Mouse (Mus musculus) urinary bladder, adult 18-20 months (tissue): ENCODE measurements at regions not wholly inside any gene's neighbourhood (a gene's known extent, or its start where the extent isn't known, plus 50 kb on each side); places are given as distances from the start of the nearest gene placed in this dataset.
A peak's percentile ranks its signal among the peaks of the same experiment; 100 is the strongest.

Experiments
- DNase-seq, 2 experiments: peaks; one replicate each; pipeline ENCODE4 v3.0.0; 2022; ENCODE audit warnings: low spot score in 2 of 2, mixed read lengths in 2 of 2

DNA sequence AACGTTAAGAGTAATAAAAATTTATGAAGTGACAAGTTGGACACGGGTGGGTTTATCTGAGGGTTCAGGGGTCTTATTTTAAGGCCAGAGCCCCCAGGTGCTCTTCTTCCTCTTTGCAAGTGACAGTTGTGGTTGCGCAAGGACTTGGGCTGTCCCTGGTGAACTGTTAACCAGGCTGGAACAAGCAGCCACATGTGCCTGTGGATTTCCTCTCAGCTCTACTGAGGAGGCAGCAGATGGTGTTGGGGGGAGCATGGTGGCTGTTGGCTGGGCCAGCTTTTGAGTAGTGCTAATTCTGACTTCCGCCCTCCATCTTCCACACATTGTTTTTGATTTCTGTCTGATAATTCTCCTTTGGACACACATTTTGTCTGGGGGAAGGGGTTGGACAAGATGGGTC is 227.9 kb upstream of the Tbc1d5 start:
- DNase-seq: no peak

GRCm38 (mm10) chr17:51405059-51405458 is 225.9 kb upstream of the Tbc1d5 start:
- no peak for DNase-seq

- no peak for DNase-seq
Measured at GRCm38 (mm10) chr17:51397973-51398372, 218.8 kb upstream of the Tbc1d5 start.

- DNase-seq: no peak
Measured at GRCm38 (mm10) chr17:51393771-51394221, 214.6 kb upstream of the Tbc1d5 start.

- DNase-seq: no peak
Measured at GRCm38 (mm10) chr17:51391871-51392270, 212.7 kb upstream of the Tbc1d5 start.

- no peak for DNase-seq
Measured at GRCm38 (mm10) chr17:51382552-51382951, 203.4 kb upstream of the Tbc1d5 start.

- no peak for DNase-seq
Measured at GRCm38 (mm10) chr17:51371937-51372479, 192.9 kb upstream of the Tbc1d5 start.

DNA sequence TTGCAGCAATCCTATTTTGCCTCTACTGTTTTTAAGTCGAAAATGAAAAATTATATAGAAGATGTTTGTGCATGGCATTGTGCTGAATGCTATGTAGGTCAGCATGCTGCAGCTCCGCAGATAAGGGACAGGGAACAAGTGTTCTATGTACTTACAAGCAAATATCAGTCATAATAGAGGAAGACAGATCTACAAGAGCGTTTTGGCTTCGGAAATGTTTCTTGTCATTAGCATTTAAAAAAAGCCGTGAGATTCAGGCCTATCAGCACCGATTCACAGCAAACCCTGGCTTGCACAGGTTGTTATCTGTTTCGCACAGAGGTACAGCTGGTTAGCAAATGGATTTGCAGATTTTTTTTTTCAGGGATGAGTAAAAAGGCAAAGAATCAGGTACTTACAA is 191.8 kb upstream of the Tbc1d5 start:
- DNase-seq: no peak

- DNase-seq: no peak
Measured at GRCm38 (mm10) chr17:51370085-51370484, 190.9 kb upstream of the Tbc1d5 start.

DNA sequence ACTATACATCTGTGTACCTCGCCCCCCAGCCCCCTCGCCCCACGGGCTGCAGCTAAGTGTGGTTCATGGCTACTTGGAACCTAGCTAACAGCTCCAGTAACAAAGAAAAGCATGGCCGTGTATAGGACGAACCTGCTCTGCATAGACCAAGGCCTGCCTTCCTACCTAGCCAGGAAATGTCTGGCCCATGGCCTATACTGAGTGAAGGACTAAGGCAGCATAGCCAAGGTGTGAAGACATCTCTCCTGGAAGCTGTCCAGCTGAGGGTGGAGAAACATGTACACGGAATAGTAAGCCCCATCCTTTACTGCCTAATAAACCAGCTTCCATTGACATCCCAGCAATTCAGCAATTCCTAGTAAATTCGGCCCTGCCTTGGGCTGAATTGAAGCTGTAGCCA is 183.6 kb upstream of the Tbc1d5 start:
- DNase-seq: no peak

- DNase-seq: no peak
Measured at GRCm38 (mm10) chr17:51362271-51362670, 183.1 kb upstream of the Tbc1d5 start.

GRCm38 (mm10) chr17:51358362-51358739 is 179.2 kb upstream of the Tbc1d5 start:
- DNase-seq: no peak

DNA sequence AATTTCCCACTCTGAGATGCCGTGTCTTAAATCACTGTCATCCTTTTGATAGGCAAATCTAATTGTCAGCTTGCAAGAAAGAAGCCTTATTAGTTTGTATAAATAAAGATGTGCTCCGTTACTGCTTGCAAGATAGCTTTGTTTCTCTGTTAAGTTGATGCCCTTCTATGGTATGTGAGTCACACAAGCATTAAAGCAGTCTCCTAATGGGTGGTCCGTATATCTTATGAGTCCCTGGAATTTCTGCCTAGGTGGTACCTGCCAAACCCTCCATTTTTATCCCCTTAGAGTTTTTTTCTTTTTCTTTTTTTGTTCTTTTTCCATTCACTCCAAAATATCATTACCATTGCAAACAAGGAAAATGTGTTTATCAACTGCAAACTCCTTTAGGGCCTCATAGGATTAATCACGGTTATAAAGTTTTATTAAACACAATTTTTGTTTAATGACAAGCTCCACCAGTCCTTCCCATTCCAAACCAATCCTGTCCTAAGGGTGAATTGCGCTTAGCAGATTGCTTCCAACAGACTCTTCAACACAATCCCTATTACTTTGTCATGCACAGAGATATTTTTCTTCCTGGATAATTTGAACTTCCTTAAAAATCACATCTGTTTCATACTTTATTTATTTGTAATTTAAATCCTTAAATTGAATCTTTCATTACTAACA is 178.7 kb upstream of the Tbc1d5 start:
- DNase-seq: no peak

DNA sequence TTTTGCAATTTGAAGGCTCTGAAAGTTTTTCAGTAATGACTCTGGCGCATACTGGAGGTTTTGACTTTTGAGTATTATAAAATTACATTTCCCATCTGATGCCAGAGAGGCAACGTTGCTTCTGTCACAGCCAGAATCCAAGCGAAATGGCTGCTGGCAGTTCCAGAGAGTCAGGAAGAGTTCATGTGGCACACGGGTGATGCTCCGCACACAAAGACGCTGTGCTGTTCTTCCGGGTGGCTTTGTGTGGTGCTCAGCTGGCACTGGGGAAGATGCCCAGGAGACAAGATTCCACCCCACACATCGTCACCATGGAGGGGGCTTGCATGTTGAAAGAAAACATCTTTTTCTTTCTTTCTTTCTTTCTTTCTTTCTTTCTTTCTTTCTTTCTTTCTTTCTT is 177.3 kb upstream of the Tbc1d5 start:
- no peak for DNase-seq

GRCm38 (mm10) chr17:51321868-51322267 is 142.7 kb upstream of the Tbc1d5 start:
- no peak for DNase-seq

DNA sequence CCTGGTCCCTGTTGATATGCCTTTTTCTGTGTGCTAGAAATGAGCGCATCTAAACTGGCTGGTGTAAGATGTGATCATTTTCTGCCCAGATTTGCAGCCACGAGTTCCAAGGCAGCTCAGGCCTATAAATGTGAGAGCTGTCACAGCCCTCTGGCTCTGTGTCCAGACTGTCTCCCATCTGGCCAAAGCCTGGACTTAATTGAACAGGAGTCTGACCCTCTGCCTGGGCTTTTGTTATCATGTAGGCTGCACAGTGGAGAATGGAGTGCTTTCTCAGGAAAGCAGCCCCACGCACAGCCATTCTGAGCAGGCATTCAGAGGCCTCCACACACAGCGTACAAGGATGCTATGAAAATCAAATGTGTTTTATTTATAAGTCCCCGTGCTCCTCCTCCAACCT is 141.9 kb upstream of the Tbc1d5 start:
- no peak for DNase-seq

DNA sequence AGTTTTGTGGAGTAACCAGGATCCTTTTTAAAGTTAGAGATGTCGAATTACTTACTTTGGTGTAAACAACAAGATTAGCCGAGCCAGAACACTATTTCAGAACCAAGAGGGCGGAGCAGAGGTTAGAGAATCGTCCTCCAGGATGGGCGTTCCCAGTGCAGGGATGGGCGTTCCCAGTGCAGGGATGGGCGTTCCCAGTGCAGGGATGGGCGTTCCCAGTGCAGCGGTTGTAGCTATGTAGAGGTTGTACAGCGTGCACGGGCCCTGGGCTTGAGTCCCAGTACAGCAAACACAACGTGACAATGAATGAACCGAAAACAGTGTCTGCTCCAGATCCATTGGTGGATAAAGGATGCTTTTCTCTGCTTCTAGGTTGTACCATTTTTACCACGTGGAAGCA is 125.8 kb upstream of the Tbc1d5 start:
- DNase-seq: peak; percentile 7 to 27

DNA sequence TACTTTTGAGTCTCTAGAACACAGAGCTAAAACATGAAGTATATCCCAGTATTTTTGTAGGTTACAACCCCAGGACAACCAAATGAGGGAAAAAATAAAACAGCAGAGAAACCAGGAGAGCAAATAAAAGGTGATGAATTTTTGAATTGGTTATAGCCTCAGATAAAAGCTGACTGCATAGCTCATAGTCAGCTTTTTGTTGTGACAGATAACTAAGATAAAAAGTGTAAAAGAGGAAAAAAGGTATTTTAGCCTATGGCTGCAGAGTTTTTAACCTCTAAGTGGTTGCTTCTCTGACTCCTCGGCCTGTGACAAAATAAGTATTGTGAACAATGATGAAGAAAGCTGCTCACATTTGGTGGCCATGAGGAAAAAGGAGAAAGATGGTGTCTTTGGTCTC is 111.6 kb upstream of the Tbc1d5 start:
- DNase-seq: no peak

DNA sequence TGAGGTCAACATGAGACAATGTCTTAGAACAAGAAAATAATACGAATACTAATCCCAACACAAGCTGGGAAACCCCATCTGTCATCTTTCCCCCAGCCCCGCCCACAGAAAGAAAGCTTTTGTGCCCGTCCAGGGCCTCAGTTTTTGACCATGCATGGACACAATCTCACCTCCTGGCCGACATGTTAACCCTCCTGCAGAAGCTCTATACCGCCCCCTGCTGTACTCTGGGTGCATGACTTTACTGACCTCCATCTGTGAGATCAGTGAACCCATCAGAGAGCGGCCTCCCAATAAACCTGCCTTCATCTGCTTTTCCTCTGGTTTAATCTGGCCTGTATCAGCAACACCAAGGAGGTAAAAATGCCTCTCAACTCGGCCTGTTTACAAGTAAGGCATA is 109.6 kb upstream of the Tbc1d5 start:
- peak in 1 of 2 experiments; percentile 6 for DNase-seq

- no peak for DNase-seq
Measured at GRCm38 (mm10) chr17:51287878-51288277, 108.7 kb upstream of the Tbc1d5 start.

- no peak for DNase-seq
Measured at GRCm38 (mm10) chr17:51285362-51285761, 106.2 kb upstream of the Tbc1d5 start.

GRCm38 (mm10) chr17:51278771-51279170 is 99.6 kb upstream of the Tbc1d5 start:
- DNase-seq: no peak

DNA sequence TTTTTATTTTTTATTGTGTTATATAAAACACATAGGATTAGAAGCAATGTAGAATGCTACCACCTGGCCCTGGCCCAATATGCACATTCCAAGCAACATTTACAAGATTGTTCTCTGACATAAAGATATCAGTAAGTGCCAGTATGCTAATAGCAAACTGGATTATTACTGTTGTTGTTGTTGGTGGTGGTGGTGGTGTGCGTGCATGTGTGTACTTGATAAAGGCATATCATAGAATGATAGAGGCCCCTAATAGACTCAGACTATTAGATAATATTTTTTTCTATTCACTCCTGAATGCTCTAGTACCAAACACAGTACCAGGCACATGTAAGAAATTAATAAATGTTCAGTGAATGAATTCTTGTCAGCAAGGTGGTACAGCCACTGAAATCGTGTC is 98.9 kb upstream of the Tbc1d5 start:
- DNase-seq: no peak

GRCm38 (mm10) chr17:51277161-51277560 is 98.0 kb upstream of the Tbc1d5 start:
- DNase-seq: no peak
